In genomic region chr1:89184111-89184785, GRCm38 (mm10) we compare ENCODE assay signal across 10 mouse cellular contexts.
DNase-seq lines count a peak whose midpoint lies in the region; ATAC-seq and TF ChIP-seq lines count a peak whose summit lies in the region.
"Had no signal": no experiment of that assay in that cellular context is flagged by ENCODE, and none has a peak within 500 bp of the region (broad histone marks: within the 10 kb centered on the region; RNA-seq: fewer than 3 reads in every experiment).

No protein-coding gene starts in this region.

- no peak overlapping the region for H3K9ac ChIP-seq in liver, adult 2 months (ENCODE audit: low read depth, low read length)
- H3K9ac ChIP-seq in liver, embryonic 11.5 days (ENCODE audit: low read depth, low read length), result no peak overlapping the region
- no peak overlapping the region for H3K9ac ChIP-seq in hindbrain, embryonic 15.5 days

- TF ChIP-seq CTCF in liver, adult 2 months (IDR thresholded peaks at IDR 0.05; ENCODE audit: low read depth, low read length), result no peak

- no peak for ATAC-seq in liver, embryonic 11.5 days (replicated peaks; ENCODE audit: low FRiP score)
- no peak for ATAC-seq in hindbrain, embryonic 15.5 days (ENCODE audit: low FRiP score, low read depth)

- H3K4me2 ChIP-seq in liver, embryonic 11.5 days, result no peak overlapping the region
- no peak overlapping the region for H3K4me2 ChIP-seq in hindbrain, embryonic 15.5 days

- no peaks in the 10 kb centered on the region for H3K36me3 ChIP-seq in liver, adult 2 months (ENCODE audit: control insufficient read depth, insufficient read depth, low read length)
- H3K36me3 ChIP-seq in liver, embryonic 11.5 days (ENCODE audit: control insufficient read depth, insufficient read depth, low read length), result no peaks in the 10 kb centered on the region
- no peaks in the 10 kb centered on the region for H3K36me3 ChIP-seq in hindbrain, embryonic 15.5 days
- H3K36me3 ChIP-seq: G1E had no signal

- no peak overlapping the region for H3K4me3 ChIP-seq in liver, adult 2 months (ENCODE audit: insufficient read depth, low read depth, low read length)
- H3K4me3 ChIP-seq in liver, embryonic 11.5 days (ENCODE audit: low read depth, low read length), result no peak overlapping the region
- H3K4me3 ChIP-seq in hindbrain, embryonic 15.5 days, result no peak overlapping the region

- no peaks in the 10 kb centered on the region for H3K79me2 ChIP-seq in liver, adult 2 months (ENCODE audit: control insufficient read depth, insufficient read depth, low read length)

- no peak overlapping the region for H3K27ac ChIP-seq in liver, adult 2 months (replicated peaks; ENCODE audit: insufficient read depth, low read depth, low read length)
- H3K27ac ChIP-seq in liver, embryonic 11.5 days (ENCODE audit: low read depth, low read length), result no peak overlapping the region
- peak overlapping the region; percentile 31; the same call in 1 of the 2 replicates for H3K27ac ChIP-seq in hindbrain, embryonic 15.5 days (replicated peaks)
- H3K27ac ChIP-seq: macrophage had no signal

- WGBS in liver, adult 2 months, result 74% methylated on average over 6 of the region's 6 CpGs
- 80% methylated on average over 6 of the region's 6 CpGs for WGBS in liver, embryonic 11.5 days
- WGBS in hindbrain, embryonic 15.5 days, result 60% methylated on average over 6 of the region's 6 CpGs

- H3K27me3 ChIP-seq in liver, adult 2 months (ENCODE audit: control insufficient read depth, insufficient read depth, low read length), result no peaks in the 10 kb centered on the region
- no peaks in the 10 kb centered on the region for H3K27me3 ChIP-seq in liver, embryonic 11.5 days (replicated peaks; ENCODE audit: control insufficient read depth, insufficient read depth, low read length)
- no peaks in the 10 kb centered on the region for H3K27me3 ChIP-seq in hindbrain, embryonic 15.5 days

- H3K4me1 ChIP-seq in liver, adult 2 months (ENCODE audit: control insufficient read depth, insufficient read depth, low read length), result no peaks in the 10 kb centered on the region
- 0 out of 2 replicates have a peak, but pooled peaks cover 2% of the 10 kb centered on the region for H3K4me1 ChIP-seq in liver, embryonic 11.5 days (replicated peaks; ENCODE audit: control insufficient read depth, insufficient read depth, low read length)
- peaks cover 20% of the 10 kb centered on the region for H3K4me1 ChIP-seq in hindbrain, embryonic 15.5 days (replicated peaks)

- no peak for TF ChIP-seq POLR2A in liver, adult 2 months (IDR thresholded peaks at IDR 0.05; ENCODE audit: extremely low read depth, insufficient read depth, low read length)

- peak; percentile 34 for DNase-seq in liver, adult 2 months (ENCODE audit: extremely low read depth, low read depth, low spot score)
- DNase-seq in liver, embryonic 11.5 days (ENCODE audit: low spot score), result no peak
- DNase-seq in cerebellum, postnatal 10 days, result peak; percentile 91 to 92
- DNase-seq in retina, postnatal 7 days (ENCODE audit: low read depth, low spot score), result peak; percentile 67
- DNase-seq in urinary bladder, adult 2 months (ENCODE audit: low spot score), result no peak
- no peak for DNase-seq in spleen, postnatal 10 days (ENCODE audit: low spot score in 2 of 2)
- no peak for DNase-seq in thymus, postnatal 36 days

- no peaks in the 10 kb centered on the region for H3K9me3 ChIP-seq in liver, embryonic 11.5 days (ENCODE audit: control insufficient read depth, low read length)
- H3K9me3 ChIP-seq in hindbrain, embryonic 15.5 days, result no peaks in the 10 kb centered on the region

Comparison
In these comparisons a context has a peak if more than half of its experiments do, and no peak if none do; other contexts are left out.
1. DNase-seq: peak in liver, adult 2 months (single experiment), cerebellum, postnatal 10 days (2 of 2) and retina, postnatal 7 days (single experiment); none in liver, embryonic 11.5 days (single experiment), urinary bladder, adult 2 months (single experiment), spleen, postnatal 10 days (0 of 2) and thymus, postnatal 36 days (0 of 2).